Mouse (Mus musculus): Measurements from ENCODE around the gene Twf2. TPM values are rescaled to one million over a fixed set of nuclear protein-coding genes. Genes with fewer than 3 reads are reported as not detected.
"Not testable (repeated sequence)": the region's sequence is repeated elsewhere in the genome, so short reads cannot be mapped to it uniquely, and the experiment has no call there.

The Twf2 gene
- 50.2 to 87.3 TPM (median 73.1 TPM) in 3 replicates for total RNA-seq (2017)

GRCm38 (mm10) chr9:106202819-106203636 lies at the start of gene Twf2:
TSS of gene Twf2 (plus strand) at chr9:106203108.
- ATAC-seq (replicated peaks; ENCODE audit: insufficient number of reproducible peaks, low FRiP score, low TSS enrichment, poor library complexity, severe bottlenecking): peak; percentile 46; the same call in 1 of the 2 replicates

GRCm38 (mm10) chr9:106154106-106154505 lies 48.8 kb upstream of the Twf2 start:
- no peak for ATAC-seq (replicated peaks; ENCODE audit: insufficient number of reproducible peaks, low FRiP score, low TSS enrichment, poor library complexity, severe bottlenecking)

GRCm38 (mm10) chr9:106156419-106156818 lies 46.5 kb upstream of the Twf2 start:
- ATAC-seq (replicated peaks; ENCODE audit: insufficient number of reproducible peaks, low FRiP score, low TSS enrichment, poor library complexity, severe bottlenecking): peak; percentile 33; the same call in 1 of the 2 replicates

GRCm38 (mm10) chr9:106156921-106157622 lies 45.8 kb upstream of the Twf2 start:
- ATAC-seq (replicated peaks; ENCODE audit: insufficient number of reproducible peaks, low FRiP score, low TSS enrichment, poor library complexity, severe bottlenecking): no peak

GRCm38 (mm10) chr9:106157623-106157925 lies 45.3 kb upstream of the Twf2 start:
- no peak for ATAC-seq (replicated peaks; ENCODE audit: insufficient number of reproducible peaks, low FRiP score, low TSS enrichment, poor library complexity, severe bottlenecking)

DNA sequence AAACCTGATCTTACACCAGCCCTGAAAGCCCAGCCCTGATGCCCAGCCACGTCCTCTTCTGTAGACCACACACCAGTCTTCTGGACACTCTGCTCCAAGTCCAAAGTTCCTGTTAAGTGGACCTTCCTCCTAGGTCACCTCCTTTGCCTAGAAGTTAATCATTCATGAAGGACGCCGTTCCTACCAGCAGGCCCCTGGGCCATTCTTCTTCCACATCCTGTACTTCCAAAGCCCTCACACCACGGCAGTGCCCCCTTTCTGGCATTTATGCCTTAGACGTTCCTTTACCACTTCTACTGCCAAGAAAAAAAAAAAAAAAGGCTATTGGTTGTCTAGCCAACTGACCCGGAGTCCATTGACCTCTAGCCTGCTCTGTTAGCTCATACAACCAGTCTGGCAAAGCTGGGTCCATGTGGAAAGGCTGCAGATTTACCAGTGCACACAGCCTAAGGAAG lies 44.8 kb upstream of the Twf2 start, which contains the start of gene Glyctk:
Gene Glyctk, minus strand, starts transcription at position 102 of the 455 bp plus-strand sequence.
- no peak for ATAC-seq (replicated peaks; ENCODE audit: insufficient number of reproducible peaks, low FRiP score, low TSS enrichment, poor library complexity, severe bottlenecking)

DNA sequence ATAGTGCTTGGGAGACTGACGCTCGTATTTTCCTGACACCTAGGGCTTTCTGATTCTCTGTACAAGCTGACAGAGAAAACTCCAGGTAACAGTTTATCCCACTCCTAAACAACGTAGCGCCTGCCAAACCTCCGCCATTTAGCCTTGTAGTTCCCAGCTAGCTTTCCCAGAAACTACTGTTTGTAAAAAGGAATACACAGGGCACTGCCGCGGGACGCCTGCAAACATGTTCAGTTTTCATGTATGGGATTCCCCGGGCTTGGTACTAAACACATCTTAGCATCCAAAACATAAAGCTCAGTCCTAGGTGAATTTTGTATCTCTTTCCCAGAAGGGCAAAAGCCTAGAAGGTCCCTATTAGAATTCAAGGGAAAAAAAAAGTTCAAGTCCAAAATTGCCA lies 43.7 kb upstream of the Twf2 start:
- ATAC-seq (replicated peaks; ENCODE audit: insufficient number of reproducible peaks, low FRiP score, low TSS enrichment, poor library complexity, severe bottlenecking): no peak

- peak; percentile 77 for ATAC-seq (replicated peaks; ENCODE audit: insufficient number of reproducible peaks, low FRiP score, low TSS enrichment, poor library complexity, severe bottlenecking)
These were observed 43.1 kb upstream of the Twf2 start for GRCm38 (mm10) chr9:106159784-106160301.

DNA sequence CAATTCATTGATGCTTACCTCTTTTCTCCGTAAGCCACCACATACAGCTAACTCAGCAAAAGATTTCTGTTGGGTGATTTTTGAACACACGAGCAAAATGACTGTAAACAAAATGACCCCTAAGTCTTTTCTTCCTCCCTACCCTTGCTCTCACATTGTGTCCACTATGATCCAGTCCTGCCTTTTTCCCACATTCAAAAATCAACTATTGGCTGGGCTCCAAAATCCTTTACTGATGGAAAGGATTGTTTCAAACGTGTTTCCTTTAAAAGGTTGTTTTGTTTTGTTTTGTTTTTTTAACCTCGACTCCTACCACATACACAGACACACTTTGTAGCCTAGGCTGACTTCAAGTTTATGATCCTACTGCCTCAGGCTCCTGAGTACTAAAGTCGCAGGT lies 42.5 kb upstream of the Twf2 start:
- no peak for ATAC-seq (replicated peaks; ENCODE audit: insufficient number of reproducible peaks, low FRiP score, low TSS enrichment, poor library complexity, severe bottlenecking)

DNA sequence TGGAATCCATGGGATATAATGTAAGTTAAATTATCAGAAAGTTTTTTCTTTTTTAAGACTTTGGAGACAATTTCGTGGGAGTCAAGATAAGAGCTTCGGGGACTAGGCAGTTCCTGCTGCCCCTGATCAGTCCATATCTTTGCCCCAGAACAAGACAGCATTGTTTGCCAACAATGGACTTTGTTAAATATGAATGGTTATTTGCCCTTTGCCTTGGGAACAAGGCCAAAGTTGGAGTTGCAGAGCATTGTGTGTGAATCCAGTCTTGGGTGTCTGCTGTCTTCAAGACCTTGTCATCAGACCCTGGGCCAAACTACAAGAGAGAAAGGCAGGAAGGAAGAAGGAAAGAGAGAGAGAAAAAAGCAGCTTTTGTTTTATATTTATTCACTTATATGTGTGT lies 36.2 kb upstream of the Twf2 start:
- ATAC-seq (replicated peaks; ENCODE audit: insufficient number of reproducible peaks, low FRiP score, low TSS enrichment, poor library complexity, severe bottlenecking): no peak

DNA sequence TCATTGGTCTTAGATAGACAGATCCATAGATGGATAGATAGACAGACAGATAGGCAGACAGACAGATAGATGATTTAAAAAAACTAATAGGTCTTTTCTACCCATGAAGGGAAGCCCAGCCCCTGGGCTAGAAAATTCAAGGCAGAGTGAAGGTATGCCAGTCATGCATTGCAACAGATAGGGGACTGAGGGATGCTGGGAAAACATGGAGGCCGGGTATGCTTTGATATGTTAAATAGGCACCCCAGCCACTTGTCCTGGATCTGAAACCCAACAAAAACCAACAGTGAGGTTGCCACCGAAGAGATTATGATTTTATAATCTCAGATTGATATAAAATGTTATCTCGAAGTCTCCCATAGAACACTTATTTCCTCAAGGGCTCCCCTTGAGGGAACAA lies 35.7 kb upstream of the Twf2 start:
- no peak for ATAC-seq (replicated peaks; ENCODE audit: insufficient number of reproducible peaks, low FRiP score, low TSS enrichment, poor library complexity, severe bottlenecking)

DNA sequence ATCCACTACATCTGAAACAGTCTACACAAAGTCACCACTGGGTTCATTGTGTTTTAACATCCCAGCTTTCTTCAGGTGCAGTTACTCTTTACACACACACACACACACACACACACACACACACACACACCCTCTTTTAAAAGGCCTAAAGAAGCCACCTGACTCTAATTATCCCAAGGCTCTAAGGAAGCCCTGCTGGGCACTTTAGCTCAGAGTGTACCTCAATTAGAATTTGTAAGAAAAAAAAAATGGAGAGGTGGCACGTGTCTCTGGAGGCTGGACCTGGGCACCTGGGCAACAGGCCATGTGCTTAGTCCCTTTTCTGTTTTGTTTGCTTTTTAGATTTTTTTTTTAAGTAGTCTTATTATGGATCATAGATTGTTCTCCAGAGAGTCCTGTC lies 35.2 kb upstream of the Twf2 start:
- no peak for ATAC-seq (replicated peaks; ENCODE audit: insufficient number of reproducible peaks, low FRiP score, low TSS enrichment, poor library complexity, severe bottlenecking)

DNA sequence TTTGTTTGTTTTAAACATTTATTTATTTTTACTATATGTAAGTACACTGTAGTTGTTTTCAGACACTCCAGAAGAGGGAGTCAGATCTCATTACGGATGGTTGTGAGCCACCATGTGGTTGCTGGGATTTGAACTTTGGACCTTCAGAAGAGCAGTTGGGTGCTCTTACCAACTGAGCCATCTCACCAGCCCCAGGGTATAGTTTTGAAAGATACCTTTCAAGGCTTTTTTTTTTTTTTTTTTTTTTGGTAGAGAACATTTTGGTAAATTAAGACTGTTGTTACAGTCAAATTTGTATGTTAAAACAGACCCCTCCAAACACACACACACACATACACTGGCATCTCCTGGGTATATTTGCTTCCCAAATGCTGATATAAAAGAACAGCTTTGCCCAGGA lies 33.9 kb upstream of the Twf2 start:
- ATAC-seq (replicated peaks; ENCODE audit: insufficient number of reproducible peaks, low FRiP score, low TSS enrichment, poor library complexity, severe bottlenecking): not testable (repeated sequence)

DNA sequence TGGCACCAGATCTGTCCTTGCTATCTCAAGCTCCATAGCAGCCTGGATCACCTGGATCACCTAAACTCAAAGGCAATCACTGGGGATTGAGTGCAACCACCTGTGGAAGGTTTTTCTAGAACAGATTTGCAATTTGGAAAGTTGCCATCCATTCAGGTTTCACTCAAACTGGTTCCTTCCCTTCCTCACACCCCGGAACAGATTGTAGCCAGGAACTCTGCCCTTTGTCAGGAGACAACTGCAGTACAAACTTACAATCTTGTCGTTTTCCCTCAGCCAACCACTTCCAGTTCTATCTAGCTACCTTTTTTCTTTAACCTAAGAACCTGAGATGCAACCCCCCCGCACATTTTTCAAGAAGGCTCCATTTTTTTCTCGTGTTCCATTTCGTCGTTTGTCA lies 33.0 kb upstream of the Twf2 start:
- ATAC-seq (replicated peaks; ENCODE audit: insufficient number of reproducible peaks, low FRiP score, low TSS enrichment, poor library complexity, severe bottlenecking): no peak

DNA sequence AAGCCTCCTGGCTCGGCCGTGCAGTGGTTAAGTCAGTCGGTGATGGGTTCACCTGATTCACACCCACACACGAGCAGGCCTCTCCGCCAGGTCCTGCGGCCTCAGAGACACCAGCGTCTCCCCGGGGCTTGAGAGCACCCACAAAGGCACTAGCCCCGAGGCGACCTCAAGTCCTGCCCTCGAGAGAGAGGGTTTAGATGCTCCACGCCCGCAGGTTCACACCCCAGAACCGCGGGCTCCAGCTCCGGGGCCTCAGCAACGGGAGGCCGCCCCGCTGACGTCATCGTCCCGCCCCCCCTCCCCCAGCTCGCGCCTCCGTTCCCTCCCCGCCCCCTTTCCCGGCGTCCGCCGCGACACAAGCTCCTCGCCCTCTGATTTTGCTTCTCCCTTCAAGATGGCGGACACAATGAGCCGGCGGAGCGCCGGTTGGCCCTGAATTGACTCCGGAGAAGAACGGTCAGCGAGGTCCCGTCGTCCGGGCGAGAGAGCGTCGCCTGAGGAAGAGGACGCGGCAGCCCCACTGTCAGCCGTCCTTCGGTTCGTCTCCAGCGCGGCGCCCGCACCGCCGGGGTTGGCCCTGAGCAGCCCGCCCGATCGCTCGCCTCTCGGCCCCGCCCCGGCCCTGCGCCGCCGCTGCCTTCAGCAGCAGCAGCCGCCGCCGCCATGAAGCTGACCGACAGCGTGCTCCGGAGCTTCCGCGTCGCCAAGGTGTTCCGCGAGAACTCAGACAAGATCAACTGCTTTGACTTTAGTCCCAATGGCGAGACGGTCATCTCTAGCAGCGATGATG lies 32.2 kb upstream of the Twf2 start, which contains the start of gene Wdr82:
Gene Wdr82, plus strand, starts transcription at position 373 of the 790 bp plus-strand sequence.
- peak; percentile 87 for ATAC-seq (replicated peaks; ENCODE audit: insufficient number of reproducible peaks, low FRiP score, low TSS enrichment, poor library complexity, severe bottlenecking)

- peak; percentile 21; the same call in 1 of the 2 replicates for ATAC-seq (replicated peaks; ENCODE audit: insufficient number of reproducible peaks, low FRiP score, low TSS enrichment, poor library complexity, severe bottlenecking)
These were observed 31.4 kb upstream of the Twf2 start for GRCm38 (mm10) chr9:106171346-106172158.

- ATAC-seq (replicated peaks; ENCODE audit: insufficient number of reproducible peaks, low FRiP score, low TSS enrichment, poor library complexity, severe bottlenecking): no peak
These were observed 30.4 kb upstream of the Twf2 start for GRCm38 (mm10) chr9:106172527-106172926.

GRCm38 (mm10) chr9:106173363-106173762 lies 29.5 kb upstream of the Twf2 start:
- no peak for ATAC-seq (replicated peaks; ENCODE audit: insufficient number of reproducible peaks, low FRiP score, low TSS enrichment, poor library complexity, severe bottlenecking)
